Mouse (Mus musculus) small intestine, adult 2 months (tissue): ENCODE results near the gene Tlr3. TPM values are rescaled to one million over a fixed set of nuclear protein-coding genes. Genes with fewer than 3 reads are reported as not detected.

ENCODE experiments used
- H3K27ac ChIP-seq: fragments of 200-500 bp; 2 replicates; pipeline ENCODE4 v1.5.1; 2012; ENCODE audit warnings: low read depth, low read length, control low read depth, inconsistent platforms; ENCODE audit not compliant: insufficient read depth
- H3K27me3 ChIP-seq: fragments of 200-500 bp; 2 replicates; pipeline ENCODE4 v1.6.1; 2012; ENCODE audit warnings: mild to moderate bottlenecking, moderate library complexity, low read length, inconsistent platforms; ENCODE audit not compliant: control insufficient read depth, insufficient read depth
- H3K36me3 ChIP-seq: fragments of 200-500 bp; 2 replicates; pipeline ENCODE4 v1.6.1; 2012; ENCODE audit warnings: mild to moderate bottlenecking, low read length, control low read depth, inconsistent platforms; ENCODE audit not compliant: control insufficient read depth, insufficient read depth
- H3K4me1 ChIP-seq: fragments of 200-500 bp; 2 replicates; pipeline ENCODE4 v1.6.1; 2012; ENCODE audit warnings: low read length, inconsistent platforms, mixed read lengths; ENCODE audit not compliant: control insufficient read depth, insufficient read depth, insufficient read length
- H3K4me3 ChIP-seq: fragments of 200-500 bp; 2 replicates; pipeline ENCODE4 v1.5.1; 2012; ENCODE audit warnings: low read depth, mild to moderate bottlenecking, control low read depth, inconsistent platforms, low read length, moderate library complexity
- CTCF ChIP-seq: fragments of 200-500 bp; IDR thresholded peaks from 2 replicates; pipeline ENCODE4 v1.5.1; 2012; ENCODE audit warnings: low read depth, mild to moderate bottlenecking, control low read depth, inconsistent platforms, low read length, moderate library complexity, mixed read lengths; ENCODE audit not compliant: insufficient replicate concordance, insufficient read length; ENCODE audit errors: extremely low read depth
- POLR2A ChIP-seq: fragments of 200-500 bp; IDR thresholded peaks from 2 replicates; pipeline ENCODE4 v1.6.1; 2012; ENCODE audit warnings: low read depth, mild to moderate bottlenecking, control low read depth, inconsistent platforms, low read length, moderate library complexity
- WGBS: fragments of 180-500 bp; shearing (Covaris S2); methylation state at CpG from one replicate; pipeline ENCODE4 v1.1.7; 2018; 5-methylcytosine and 5-hydroxymethylcytosine counted together
- polyA plus RNA-seq: library from polyadenylated mRNA; depleted of rRNA; stranded (reverse); fragments of >200 nt; gene quantifications from 2 replicates; pipeline ENCODE4 v1.2.3, GENCODE M21; 2012; rRNA removed

Tlr3 gene
- polyA plus RNA-seq, 1 experiment: 3.5 TPM

DNA sequence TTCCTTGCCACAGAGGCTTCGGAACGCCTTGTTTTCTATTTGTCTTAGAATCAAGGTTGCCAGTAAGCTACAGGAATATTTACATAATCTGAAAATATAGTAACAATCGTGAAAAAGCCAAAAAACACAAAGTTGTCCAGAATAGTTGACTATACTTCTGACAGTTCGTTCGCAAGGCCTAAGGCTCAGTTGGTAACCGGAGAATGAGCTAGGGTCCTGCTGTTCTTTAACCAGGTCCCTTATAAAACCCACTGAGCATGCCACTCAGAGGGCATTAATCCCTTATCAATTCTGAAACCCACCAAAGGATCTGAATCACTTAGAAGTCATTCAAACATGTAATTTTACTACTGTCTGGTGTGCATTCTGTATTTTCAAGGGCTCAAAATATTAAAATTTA lies 55.1 kb downstream of the Tlr3 start:
- no peak for TF ChIP-seq CTCF
- no peak for TF ChIP-seq POLR2A
- Histone ChIP-seq H3K4me3 (no peak overlapping the region), H3K36me3 (peaks cover 4% of the 10 kb centered on the region; the same call in 1 of the 2 replicates), H3K4me1 (no peaks in the 10 kb centered on the region), H3K27me3 (no peaks in the 10 kb centered on the region), H3K27ac (no peak overlapping the region)
- 80% methylated on average over 6 of the region's 6 CpGs for WGBS

Other genes starting within 250 kb of the Tlr3 start
- gene F11, start 149.0 kb downstream of the Tlr3 start, polyA plus RNA-seq: not detected in 2 replicates
- gene Klkb1, start 116.2 kb downstream of the Tlr3 start, polyA plus RNA-seq: 0.01 and 0.25 TPM in 2 replicates
- not detected in 2 replicates for gene Gm45753, start 102.6 kb downstream of the Tlr3 start, polyA plus RNA-seq
- gene Cyp4v3, start 77.9 kb downstream of the Tlr3 start, polyA plus RNA-seq: 6.4 and 37.4 TPM in 2 replicates
- 1.7 and 3.1 TPM in 2 replicates for gene Fam149a, start 28.8 kb downstream of the Tlr3 start, polyA plus RNA-seq
- gene Sorbs2, start 96.7 kb upstream of the Tlr3 start, polyA plus RNA-seq: 5.1 and 5.7 TPM in 2 replicates